Mouse (Mus musculus) Muller cell, postnatal 12 days (primary cell): ENCODE measurements around the gene Gjc3.

ENCODE experiments used
- DNase-seq: peaks from one replicate; pipeline ENCODE4 v3.0.0-alpha.2; 2015; ENCODE audit errors: inconsistent ontology term

Gjc3 gene

GRCm38 (mm10) chr5:137909564-137910262 is 53.2 kb downstream of the Gjc3 start:
- DNase-seq = no peak
